Mouse (Mus musculus) right cerebral cortex, postnatal 25 days (tissue): ENCODE measurements around the gene Cltc.
A peak's percentile ranks its signal among the peaks of the same experiment; 100 is the strongest.
"Not testable (repeated sequence)": the region's sequence is repeated elsewhere in the genome, so short reads cannot be mapped to it uniquely, and the experiment has no call there.

Experiments used
- DNase-seq: peaks from one replicate; pipeline ENCODE4 v3.0.0; 2022

Gene Cltc

GRCm38 (mm10) chr11:86738308-86738707 lies 19.1 kb downstream of the Cltc start:
- DNase-seq: not testable (repeated sequence)

GRCm38 (mm10) chr11:86737301-86738000 lies 19.9 kb downstream of the Cltc start:
- DNase-seq: no peak

- DNase-seq: no peak
Measured at GRCm38 (mm10) chr11:86734993-86735392, 22.4 kb downstream of the Cltc start.

- no peak for DNase-seq
Measured at GRCm38 (mm10) chr11:86734241-86734939, 23.0 kb downstream of the Cltc start.

GRCm38 (mm10) chr11:86731443-86731842 lies 25.9 kb downstream of the Cltc start:
- no peak for DNase-seq

- DNase-seq: no peak
Measured at GRCm38 (mm10) chr11:86725607-86726006, 31.8 kb downstream of the Cltc start.

GRCm38 (mm10) chr11:86724982-86725381 lies 32.4 kb downstream of the Cltc start:
- no peak for DNase-seq

GRCm38 (mm10) chr11:86724004-86724403 lies 33.4 kb downstream of the Cltc start:
- no peak for DNase-seq

GRCm38 (mm10) chr11:86719390-86719789 lies 38.0 kb downstream of the Cltc start:
- DNase-seq: no peak

- no peak for DNase-seq
Measured at GRCm38 (mm10) chr11:86718369-86718768, 39.0 kb downstream of the Cltc start.

GRCm38 (mm10) chr11:86717306-86718065 lies 39.9 kb downstream of the Cltc start:
- no peak for DNase-seq

- no peak for DNase-seq
Measured at GRCm38 (mm10) chr11:86714606-86715005, 42.8 kb downstream of the Cltc start.

GRCm38 (mm10) chr11:86701151-86701550 lies 56.2 kb downstream of the Cltc start:
- DNase-seq: no peak

- no peak for DNase-seq
Measured at GRCm38 (mm10) chr11:86695461-86695860, 61.9 kb downstream of the Cltc start.

GRCm38 (mm10) chr11:86692546-86692945 lies 64.8 kb downstream of the Cltc start:
- no peak for DNase-seq

- no peak for DNase-seq
Measured at GRCm38 (mm10) chr11:86691956-86692355, 65.4 kb downstream of the Cltc start.

- no peak for DNase-seq
Measured at GRCm38 (mm10) chr11:86691482-86691881, 65.9 kb downstream of the Cltc start.

- no peak for DNase-seq
Measured at GRCm38 (mm10) chr11:86690383-86690782, 67.0 kb downstream of the Cltc start.

GRCm38 (mm10) chr11:86685366-86685765 lies 72.0 kb downstream of the Cltc start:
- DNase-seq: no peak

GRCm38 (mm10) chr11:86684126-86685012 lies 73.0 kb downstream of the Cltc start:
- no peak for DNase-seq

- peak; percentile 91 for DNase-seq
Measured at GRCm38 (mm10) chr11:86683395-86684125, 73.8 kb downstream of the Cltc start, which contains the start of the genes Vmp1 and Ptrh2. TSS of gene Vmp1 (minus strand) at chr11:86683836. TSS of gene Ptrh2 (plus strand) at chr11:86683985.

GRCm38 (mm10) chr11:86682861-86683260 lies 74.5 kb downstream of the Cltc start:
- no peak for DNase-seq
